Mouse (Mus musculus): ENCODE results near the gene Fam117a. TPM values are rescaled to one million over a fixed set of nuclear protein-coding genes. Genes with fewer than 3 reads are reported as not detected.
A peak's percentile ranks its signal among the peaks of the same experiment; 100 is the strongest.

Gene Fam117a
- total and polyA plus RNA-seq, 3 experiments = 49.9 to 116 TPM; not detected in 1

- TF ChIP-seq RCOR1 (IDR thresholded peaks at IDR 0.05; ENCODE audit: low read depth, low read length) = no peak
- TF ChIP-seq CHD1 (IDR thresholded peaks at IDR 0.05; ENCODE audit: low read depth, low read length) = 0 out of 2 replicates have a peak, but pooled peaks have one; percentile 67
- no peak for TF ChIP-seq ZKSCAN1 (IDR thresholded peaks at IDR 0.05; ENCODE audit: low read depth, low read length)
- TF ChIP-seq SIN3A (IDR thresholded peaks at IDR 0.05; ENCODE audit: low read length) = no peak
- Histone ChIP-seq H3K9ac (ENCODE audit: control insufficient read depth, low read depth, low read length, poor library complexity, severe bottlenecking) (peak overlapping the region; percentile 44), H3K36me3 (ENCODE audit: control insufficient read depth in 1 of 2, insufficient read depth in 2 of 2, low read length in 2 of 2) (peaks cover 27 to 61% of the 10 kb centered on the region in 2 experiments), H3K27me3 (ENCODE audit: control insufficient read depth in 1 of 2, insufficient read depth in 2 of 2, low read length in 2 of 2) (no peaks in the 10 kb centered on the region), H3K27ac (ENCODE audit: control insufficient read depth, low read depth, low read length) (peak overlapping the region; percentile 92), H3K79me2 (ENCODE audit: control insufficient read depth, insufficient read depth, low read length, poor library complexity) (peaks cover 64% of the 10 kb centered on the region), H3K4me3 (ENCODE audit: control insufficient read depth in 1 of 2, insufficient read depth in 1 of 2, low read depth in 2 of 2, low read length in 2 of 2) (peak overlapping the region; percentile 42 to 48), H3K9me3 (replicated peaks; ENCODE audit: insufficient read depth, low read length) (no peaks in the 10 kb centered on the region), H3K4me1 (ENCODE audit: control insufficient read depth in 1 of 2, insufficient read depth in 2 of 2, low read length in 2 of 2) (peaks cover 36 to 51% of the 10 kb centered on the region in 2 experiments)
- DNase-seq (ENCODE audit: low read depth, low spot score) = no peak
These were observed 3.4 kb downstream of the Fam117a start for GRCm38 (mm10) chr11:95340259-95340658.

DNA sequence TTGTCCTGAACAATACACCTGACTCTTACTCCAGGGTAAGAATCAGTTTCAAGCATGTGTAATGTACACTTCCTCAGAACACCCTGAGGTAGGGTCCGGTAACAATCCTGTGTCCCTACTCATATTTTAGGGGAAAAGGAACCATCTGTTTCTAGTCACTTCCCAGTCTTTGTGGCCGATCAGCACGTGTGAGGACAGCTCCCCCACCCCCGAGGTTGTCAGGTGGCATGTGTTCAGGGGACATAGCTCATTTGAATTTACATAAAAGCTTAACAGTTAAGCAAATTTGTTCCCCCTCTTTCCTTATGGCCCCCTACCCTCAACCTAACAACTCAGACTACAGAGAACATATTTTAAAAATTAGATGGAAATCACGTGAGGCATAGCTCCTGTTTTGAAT lies 3.8 kb downstream of the Fam117a start:
- Histone ChIP-seq H3K4me1 (ENCODE audit: control insufficient read depth in 1 of 2, insufficient read depth in 2 of 2, low read length in 2 of 2) (peaks cover 37 to 49% of the 10 kb centered on the region in 2 experiments), H3K9me3 (replicated peaks; ENCODE audit: insufficient read depth, low read length) (no peaks in the 10 kb centered on the region), H3K36me3 (ENCODE audit: control insufficient read depth in 1 of 2, insufficient read depth in 2 of 2, low read length in 2 of 2) (peaks cover 29 to 58% of the 10 kb centered on the region in 2 experiments), H3K79me2 (ENCODE audit: control insufficient read depth, insufficient read depth, low read length, poor library complexity) (peaks cover 68% of the 10 kb centered on the region), H3K4me3 (ENCODE audit: control insufficient read depth in 1 of 2, insufficient read depth in 1 of 2, low read depth in 2 of 2, low read length in 2 of 2) (peak overlapping the region in 1 of 2 experiments; percentile 3; a peak in 1 of 4 replicates), H3K9ac (ENCODE audit: control insufficient read depth, low read depth, low read length, poor library complexity, severe bottlenecking) (peak overlapping the region; percentile 3; the same call in 1 of the 2 replicates), H3K27me3 (ENCODE audit: control insufficient read depth in 1 of 2, insufficient read depth in 2 of 2, low read length in 2 of 2) (no peaks in the 10 kb centered on the region), H3K27ac (ENCODE audit: control insufficient read depth, low read depth, low read length) (peak overlapping the region; percentile 92)
- no peak for DNase-seq (ENCODE audit: low read depth, low spot score)
- TF ChIP-seq MYB (IDR thresholded peaks at IDR 0.05; ENCODE audit: low read depth, low read length) = no peak
- TF ChIP-seq POLR2AphosphoS2 (IDR thresholded peaks at IDR 0.05; ENCODE audit: low read length) = no peak
- no peak for TF ChIP-seq ELF1 (IDR thresholded peaks at IDR 0.05; ENCODE audit: low read depth, low read length)
- no peak for TF ChIP-seq MYC (IDR thresholded peaks at IDR 0.05; ENCODE audit: low read depth, low read length)
- peak; percentile 28; the same call in 1 of the 2 replicates for TF ChIP-seq SIN3A (IDR thresholded peaks at IDR 0.05; ENCODE audit: low read length)
- no peak for TF ChIP-seq MAX (IDR thresholded peaks at IDR 0.05; ENCODE audit: low read length)
- no peak for TF ChIP-seq E2F4 (IDR thresholded peaks at IDR 0.05; ENCODE audit: borderline replicate concordance, low read depth, low read length)
- TF ChIP-seq ZNF384 (IDR thresholded peaks at IDR 0.05; ENCODE audit: low read depth, low read length) = no peak
- TF ChIP-seq MAFK (IDR thresholded peaks at IDR 0.05; ENCODE audit: borderline replicate concordance, low read depth, low read length) = no peak
- no peak for TF ChIP-seq RAD21 (IDR thresholded peaks at IDR 0.05; ENCODE audit: low read depth, low read length)
- TF ChIP-seq MXI1 (IDR thresholded peaks at IDR 0.05; ENCODE audit: low read depth, low read length) = peak; percentile 75
- no peak for TF ChIP-seq GATA1 (IDR thresholded peaks at IDR 0.05; ENCODE audit: low read depth, low read length)
- TF ChIP-seq ZMIZ1 (IDR thresholded peaks at IDR 0.05; ENCODE audit: low read depth, low read length) = no peak
- no peak for TF ChIP-seq KAT2A (conservative IDR thresholded peaks at IDR 0.05; ENCODE audit: low read depth, low read length)
- no peak for TF ChIP-seq USF2 (IDR thresholded peaks at IDR 0.05; ENCODE audit: borderline replicate concordance in 1 of 2, insufficient read depth in 1 of 2, low read depth in 1 of 2, low read length in 2 of 2)
- TF ChIP-seq MEF2A (IDR thresholded peaks at IDR 0.05; ENCODE audit: extremely low read depth, insufficient replicate concordance, low read depth, low read length, poor library complexity, severe bottlenecking) = no peak
- TF ChIP-seq HCFC1 (IDR thresholded peaks at IDR 0.05; ENCODE audit: low read depth, low read length) = 0 out of 2 replicates have a peak, but pooled peaks have one; percentile 2
- TF ChIP-seq MAZ (IDR thresholded peaks at IDR 0.05; ENCODE audit: low read depth, low read length) = no peak
- TF ChIP-seq POLR2AphosphoS5 (IDR thresholded peaks at IDR 0.05; ENCODE audit: borderline replicate concordance, low read depth, low read length) = no peak; the same call in 1 of the 2 replicates
- TF ChIP-seq UBTF (IDR thresholded peaks at IDR 0.05; ENCODE audit: borderline replicate concordance, insufficient read depth, low read depth, low read length) = no peak
- TF ChIP-seq POLR2A (IDR thresholded peaks at IDR 0.05; ENCODE audit: control insufficient read depth in 1 of 2, insufficient read depth in 1 of 2, low read depth in 1 of 2, low read length in 2 of 2, poor library complexity in 1 of 2) = no peak
- no peak for TF ChIP-seq NELFE (IDR thresholded peaks at IDR 0.05; ENCODE audit: low read depth, low read length)
- no peak for TF ChIP-seq ZKSCAN1 (IDR thresholded peaks at IDR 0.05; ENCODE audit: low read depth, low read length)
- no peak; the same call in 1 of the 2 replicates for TF ChIP-seq CHD1 (IDR thresholded peaks at IDR 0.05; ENCODE audit: low read depth, low read length)
- no peak for TF ChIP-seq ZC3H11A (IDR thresholded peaks at IDR 0.05; ENCODE audit: low read depth, low read length)
- no peak for TF ChIP-seq CTCF (IDR thresholded peaks at IDR 0.05 in 2 of 3, conservative IDR thresholded peaks at IDR 0.05 in 1 of 3; ENCODE audit: control insufficient read depth in 1 of 3, insufficient read depth in 1 of 3, low read depth in 2 of 3, low read length in 3 of 3, poor library complexity in 1 of 3, severe bottlenecking in 1 of 3)
- no peak for TF ChIP-seq GABPA (IDR thresholded peaks at IDR 0.05; ENCODE audit: low read depth, low read length)
- TF ChIP-seq USF1 (IDR thresholded peaks at IDR 0.05; ENCODE audit: low read depth, low read length) = peak; percentile 12; the same call in 1 of the 2 replicates
- TF ChIP-seq JUND (IDR thresholded peaks at IDR 0.05; ENCODE audit: low read depth, low read length) = no peak
- no peak for TF ChIP-seq CHD2 (IDR thresholded peaks at IDR 0.05; ENCODE audit: low read length)
